Mouse (Mus musculus): ENCODE results near the gene Olfm4.

Olfm4 gene

DNA sequence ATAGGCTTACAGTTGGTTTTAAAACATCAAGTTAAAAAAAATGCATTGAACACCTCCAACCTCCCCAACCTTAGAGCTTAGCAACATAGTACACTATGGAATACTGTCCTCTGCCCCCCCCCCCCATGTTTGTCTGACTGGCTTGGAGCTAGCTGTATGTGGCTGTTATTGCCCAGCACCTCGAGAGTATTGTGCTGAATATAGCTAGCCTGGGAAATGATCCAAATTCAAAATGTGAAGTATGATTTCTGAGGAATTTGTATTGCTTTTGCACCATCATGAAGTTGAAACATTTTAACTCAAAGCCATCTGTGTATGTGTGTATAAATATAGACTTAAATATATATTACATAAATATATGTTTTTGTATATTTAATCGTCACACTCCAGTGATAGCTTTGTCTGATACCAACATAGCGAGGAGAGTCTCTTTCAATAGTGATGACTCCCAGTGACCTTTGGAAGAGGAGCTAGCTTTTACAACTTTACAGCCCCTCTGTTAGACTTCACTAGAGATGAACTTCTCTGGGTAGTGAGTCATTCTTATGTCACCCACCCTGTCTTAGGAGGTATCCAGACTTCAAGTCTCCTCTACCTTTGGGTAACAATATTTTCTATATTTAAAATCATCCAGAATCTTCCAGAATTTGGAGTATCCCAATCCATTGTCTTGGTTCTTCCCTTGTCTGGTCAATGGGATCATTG is 45.6 kb downstream of the Olfm4 start:
- DNase-seq (ENCODE audit: low spot score in 2 of 2) = no peak

DNA sequence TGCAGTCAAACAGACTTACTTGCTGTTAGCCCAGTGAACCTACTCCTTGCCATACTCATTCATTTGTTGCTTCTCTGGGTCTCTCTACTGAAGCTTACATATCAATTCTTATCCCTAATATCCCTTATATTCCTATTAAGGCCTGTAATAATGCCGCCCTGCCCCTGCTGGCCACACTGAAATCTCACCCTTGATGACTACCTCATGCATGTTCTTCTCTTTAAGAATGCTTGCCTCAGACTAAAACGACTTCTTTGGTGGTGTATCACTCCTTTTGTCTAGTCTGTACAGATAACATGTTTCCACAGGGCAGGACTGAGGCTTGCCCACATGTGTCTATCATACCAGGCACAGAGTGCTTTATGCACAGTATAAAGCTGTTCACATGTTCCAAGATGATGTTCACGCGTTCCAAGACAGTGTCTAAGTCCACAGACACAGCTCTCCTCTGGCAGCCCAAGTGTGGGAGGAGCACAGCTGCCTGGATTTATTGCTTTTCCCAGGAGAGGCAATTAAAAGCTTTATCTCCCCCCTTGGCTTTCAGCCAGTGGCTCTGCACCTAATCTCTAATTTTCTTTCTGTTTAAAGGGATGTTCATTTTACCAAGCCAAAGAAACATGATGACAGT is 55.9 kb downstream of the Olfm4 start:
- DNase-seq (ENCODE audit: low spot score in 2 of 2) = no peak

DNA sequence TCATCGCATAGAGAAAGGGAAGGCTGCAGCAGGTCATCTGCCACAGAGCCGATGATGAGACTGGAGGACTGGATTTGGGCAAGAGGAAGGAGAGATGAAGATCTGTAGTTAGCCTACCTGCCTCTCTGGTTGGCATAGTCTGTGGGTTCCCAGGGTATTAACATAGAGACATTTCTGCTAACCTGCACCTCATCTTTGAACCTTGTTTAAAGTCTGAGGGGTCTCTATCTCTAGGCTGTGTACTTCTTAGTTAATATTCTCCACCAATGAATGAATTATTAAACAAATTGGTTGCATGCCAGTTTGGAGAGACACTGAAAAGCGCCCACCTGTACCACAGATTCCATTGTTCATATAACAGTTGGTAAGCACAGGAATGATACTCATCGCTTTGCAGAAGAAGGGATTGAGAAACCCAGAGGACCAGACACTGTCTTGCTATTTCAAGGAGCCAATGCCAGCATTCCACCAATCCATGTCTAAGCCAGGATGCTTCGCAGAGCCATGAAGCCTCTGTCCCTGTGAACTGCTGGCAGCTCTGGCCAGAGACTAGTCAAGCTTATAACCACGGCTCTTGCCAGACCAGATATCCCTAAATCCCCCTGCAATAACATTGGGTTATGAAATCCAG is 62.3 kb downstream of the Olfm4 start:
- no peak for DNase-seq (ENCODE audit: low spot score in 2 of 2)

DNA sequence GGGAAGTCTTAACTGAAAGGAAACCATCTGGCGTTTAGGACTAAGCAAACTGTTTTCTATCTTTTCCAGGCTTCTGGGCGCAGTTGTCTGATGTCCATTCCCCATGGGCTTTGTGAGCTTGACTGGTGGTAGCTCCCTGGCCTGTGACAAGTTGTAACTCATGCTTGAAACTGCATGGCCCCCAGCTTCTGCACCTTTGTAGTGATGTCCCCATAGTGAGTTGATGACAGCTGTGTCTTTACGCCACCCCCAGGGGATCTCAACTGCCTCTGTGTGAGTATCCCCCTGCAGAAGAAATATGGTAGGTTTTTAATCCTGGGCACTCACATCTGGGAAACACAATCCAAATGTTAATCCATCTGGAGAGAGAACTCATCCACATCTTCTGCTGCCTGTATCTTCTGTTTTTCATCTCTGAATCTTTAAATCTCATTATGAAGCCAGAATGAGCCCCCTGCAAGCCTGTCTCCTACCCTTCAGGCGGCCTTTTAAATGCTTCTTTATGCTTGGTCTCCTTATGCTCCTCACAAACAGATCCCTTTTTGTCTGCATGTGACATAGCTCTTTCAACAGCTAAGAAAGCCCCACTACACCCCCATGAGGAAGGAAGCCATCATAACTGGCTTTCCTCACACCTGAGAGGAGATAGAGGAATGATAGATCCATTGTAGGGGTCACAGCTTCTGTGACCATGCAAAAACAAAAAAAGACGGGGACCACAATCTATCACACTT is 63.7 kb downstream of the Olfm4 start:
- no peak for DNase-seq (ENCODE audit: low spot score in 2 of 2)

DNA sequence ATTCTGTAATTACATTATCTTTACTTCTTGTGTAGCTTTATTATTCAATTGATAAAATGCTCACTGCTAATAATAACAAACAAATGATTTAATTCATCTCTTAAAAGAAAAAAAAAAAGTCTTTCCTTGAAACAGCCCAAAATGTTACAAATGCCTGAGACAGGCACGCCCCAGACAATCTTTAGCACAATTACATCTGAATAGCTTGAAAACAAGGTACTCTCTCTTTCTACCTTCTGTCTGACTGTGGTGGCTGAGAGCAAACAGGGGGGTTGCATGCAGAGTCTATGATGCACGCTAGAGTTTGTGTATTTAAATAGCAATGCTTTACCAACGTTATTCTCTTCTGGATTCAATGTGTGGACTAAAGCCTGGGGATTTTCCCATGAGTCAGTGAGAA is 71.8 kb downstream of the Olfm4 start:
- no peak for DNase-seq (ENCODE audit: low spot score in 2 of 2)

DNA sequence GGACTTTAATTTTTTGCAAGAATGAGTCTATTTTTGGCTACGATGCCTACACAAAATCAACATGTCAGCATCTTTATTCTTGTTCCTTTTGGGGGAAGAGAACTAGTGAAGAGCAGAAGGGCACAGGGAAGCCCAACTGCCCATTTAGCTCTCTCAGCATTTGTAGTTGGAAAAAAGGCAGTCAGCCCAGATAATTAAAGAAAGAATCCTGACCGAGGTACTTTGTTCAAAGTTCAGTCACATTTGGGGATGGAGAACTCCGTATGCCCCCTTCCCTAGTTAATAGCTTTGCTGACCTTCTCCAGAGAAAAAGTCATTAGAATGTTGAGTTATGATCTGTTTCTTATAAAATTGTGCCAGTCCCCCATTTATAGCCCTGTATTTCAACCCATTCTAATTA is 77.8 kb downstream of the Olfm4 start:
- DNase-seq (ENCODE audit: low spot score in 2 of 2) = no peak

DNA sequence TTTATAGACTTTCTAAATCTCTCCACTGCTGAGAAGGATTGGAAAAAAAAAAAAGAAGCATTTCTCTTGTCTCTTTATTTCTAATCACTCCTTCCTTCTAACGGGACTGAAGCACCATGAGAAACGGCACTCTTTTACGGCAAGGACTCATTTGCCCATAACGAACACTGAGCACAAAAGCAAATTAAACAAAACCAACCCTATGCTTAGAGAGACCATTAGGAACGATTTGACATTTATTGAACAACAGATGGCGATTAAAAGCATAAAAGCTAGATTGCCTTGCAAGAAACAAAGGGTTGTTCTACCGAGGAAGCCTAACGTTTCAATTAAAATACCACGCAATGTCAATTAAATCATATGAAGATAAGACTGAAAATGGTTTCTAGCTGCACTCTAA is 79.0 kb downstream of the Olfm4 start:
- DNase-seq (ENCODE audit: low spot score in 2 of 2) = no peak

DNA sequence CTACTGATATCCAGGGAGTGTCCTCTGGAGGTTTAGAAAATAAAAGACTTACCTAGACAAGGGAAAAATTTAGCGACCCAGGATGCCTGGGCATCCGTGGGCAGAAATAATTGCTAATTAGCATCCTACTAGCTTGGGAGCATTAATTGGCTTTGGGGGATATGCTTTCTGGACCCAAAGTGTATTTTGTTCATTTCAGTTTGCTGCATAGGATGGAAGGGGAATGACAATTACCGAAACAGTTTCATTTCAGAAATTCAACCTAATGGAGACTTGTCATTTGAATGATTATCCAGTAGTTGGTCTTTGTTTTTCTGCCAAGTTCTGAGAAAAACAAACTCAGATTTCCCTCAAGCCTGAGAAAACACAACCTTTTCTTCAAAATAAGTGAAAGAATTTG is 86.7 kb downstream of the Olfm4 start:
- DNase-seq (ENCODE audit: low spot score in 2 of 2) = no peak

All from thymus, postnatal 10 days (tissue).